Mouse (Mus musculus) brain, embryonic 14.5 days (tissue): ENCODE data around the gene Igfbp1. TPM values are rescaled to one million over a fixed set of nuclear protein-coding genes. Genes with fewer than 3 reads are reported as not detected.

Source experiments
- DNase-seq: peaks from one replicate; pipeline ENCODE4 v3.0.0-alpha.2; 2011; ENCODE audit warnings: low read depth
- CTCF ChIP-seq: fragments of 200-500 bp; IDR thresholded peaks from 2 replicates; pipeline ENCODE4 v1.5.1; 2012; ENCODE audit warnings: inconsistent platforms, mild to moderate bottlenecking, moderate library complexity, borderline replicate concordance; ENCODE audit not compliant: insufficient read depth, insufficient read length; ENCODE audit errors: extremely low read depth
- POLR2A ChIP-seq: fragments of 200-500 bp; IDR thresholded peaks from 2 replicates; pipeline ENCODE4 v1.6.1; 2012; ENCODE audit warnings: mild to moderate bottlenecking, inconsistent platforms, borderline replicate concordance; ENCODE audit not compliant: poor library complexity, insufficient read depth, insufficient read length, severe bottlenecking; ENCODE audit errors: extremely low read depth
- polyA plus RNA-seq: library from polyadenylated mRNA; depleted of rRNA; stranded (reverse); fragments of >200 nt; gene quantifications from 2 replicates; pipeline ENCODE4 v1.2.3, GENCODE M21; 2012

Igfbp1 gene
- polyA plus RNA-seq, 1 experiment, result 0.22 TPM

DNA sequence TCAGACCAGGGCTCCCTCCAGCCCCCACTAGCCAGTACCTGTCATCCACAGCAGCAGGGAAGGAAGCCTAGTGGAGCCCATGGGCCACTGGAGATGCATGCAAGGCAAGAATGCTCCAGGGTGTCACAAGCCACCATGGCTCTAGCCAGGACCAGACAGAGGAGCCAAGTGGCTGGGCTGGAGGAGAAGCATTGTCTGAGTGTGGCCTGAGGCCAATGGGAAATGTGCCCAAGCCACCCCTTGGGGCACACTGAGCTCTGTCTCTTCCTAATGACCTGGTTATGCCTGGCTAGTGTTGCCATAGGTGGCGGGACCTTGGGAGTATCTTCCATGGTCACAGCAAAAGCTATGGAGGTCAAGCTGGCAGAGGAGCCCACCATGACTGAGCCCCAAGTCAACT lies 27.9 kb upstream of the Igfbp1 start:
- no peak for TF ChIP-seq POLR2A
- TF ChIP-seq CTCF, result no peak

DNA sequence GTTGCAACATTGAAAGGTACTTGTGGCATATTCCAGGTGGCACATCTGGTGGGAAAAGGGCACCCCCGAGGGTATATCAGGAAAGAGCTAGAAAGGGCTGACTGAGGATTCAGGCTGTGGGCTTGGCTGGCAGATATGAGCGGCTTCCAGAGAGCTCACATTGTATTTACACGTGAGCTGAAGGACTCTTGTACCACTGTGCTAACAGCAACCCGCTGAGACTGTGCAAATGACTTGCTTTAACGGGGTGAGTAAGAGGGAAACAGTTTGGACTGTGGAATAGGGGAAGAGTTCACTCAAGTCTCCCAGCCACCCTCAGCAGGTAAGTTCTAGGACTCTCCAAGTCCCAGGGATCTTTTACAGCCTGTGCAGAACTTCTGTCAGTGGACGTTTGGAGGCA lies 23.9 kb upstream of the Igfbp1 start:
- no peak for DNase-seq
- no peak for TF ChIP-seq POLR2A
- no peak for TF ChIP-seq CTCF

More for the DNA sequence above, 27.9 kb upstream of the Igfbp1 start:
- no peak for DNase-seq

DNA sequence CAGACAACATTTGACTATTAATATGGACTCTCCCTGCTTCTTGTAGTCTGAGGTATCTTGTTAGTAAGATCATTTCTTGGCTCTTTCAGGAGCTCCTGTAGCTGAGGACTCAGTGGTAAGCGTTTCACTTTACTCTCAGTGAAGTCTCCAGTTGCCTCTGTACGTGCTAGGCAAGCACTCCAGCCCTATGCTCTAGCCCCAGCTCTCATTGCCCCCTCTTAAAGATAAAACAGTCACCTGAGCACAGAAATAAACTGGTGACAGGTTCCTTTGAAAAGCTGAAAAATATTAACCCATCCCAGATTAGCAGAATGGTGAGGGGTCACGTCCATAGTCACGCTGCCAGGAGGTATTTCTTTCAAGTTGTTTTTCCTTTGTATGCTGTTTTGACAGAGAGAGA lies 18.9 kb upstream of the Igfbp1 start:
- no peak for DNase-seq
- TF ChIP-seq CTCF (no peak), POLR2A (no peak)

DNA sequence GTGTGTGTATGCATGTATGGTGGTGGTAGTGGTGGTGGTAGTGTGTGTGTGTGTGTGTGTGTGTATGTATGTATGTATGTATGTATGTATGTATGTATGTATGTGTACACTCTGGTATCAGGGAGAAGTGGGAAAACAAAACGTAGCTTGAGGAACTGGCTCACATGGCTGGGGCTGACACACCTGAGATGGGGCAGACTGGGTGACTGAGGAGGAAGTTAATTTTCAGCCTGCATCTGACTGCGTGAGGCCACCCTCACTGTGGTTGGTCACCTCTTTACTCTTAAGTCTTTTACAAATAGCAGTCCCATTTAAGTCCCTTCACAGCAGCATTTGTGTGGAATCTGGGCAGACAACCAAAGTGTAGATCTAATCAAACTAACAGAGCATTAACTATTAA lies 18.3 kb upstream of the Igfbp1 start:
- DNase-seq, result no peak
- TF ChIP-seq CTCF, result no peak
- TF ChIP-seq POLR2A, result no peak

DNA sequence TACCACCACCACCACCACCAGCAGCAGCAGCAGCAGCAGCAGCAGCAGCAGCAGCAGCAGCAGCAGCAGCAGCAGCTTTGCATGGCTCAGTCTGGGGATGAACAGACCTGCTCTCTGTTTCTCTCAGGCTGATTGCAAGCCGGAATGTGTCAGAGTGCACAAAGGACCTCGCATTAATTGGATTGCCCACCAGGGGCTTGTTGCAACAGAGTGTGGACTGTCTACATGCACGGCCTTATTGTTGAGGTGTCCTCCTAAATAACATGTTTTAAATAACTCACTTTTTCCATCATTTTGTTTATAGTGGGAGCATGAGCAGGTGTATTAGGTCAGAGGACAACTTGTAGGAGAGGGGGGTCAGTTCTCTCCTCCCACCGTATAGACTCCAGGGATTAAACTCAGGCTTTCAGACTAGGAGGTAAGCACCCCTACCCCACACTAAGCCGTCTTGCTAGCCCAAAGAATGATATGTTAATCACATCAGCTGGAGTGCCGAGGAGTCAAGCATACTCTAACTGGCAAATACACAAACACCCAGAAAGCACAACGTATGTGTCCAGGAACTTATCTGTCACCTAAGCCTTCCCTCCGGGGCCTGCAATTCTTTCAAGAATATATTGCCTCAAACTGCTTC lies 15.1 kb upstream of the Igfbp1 start:
- DNase-seq, result peak; percentile 78
- TF ChIP-seq CTCF (peak; percentile 43; the same call in 1 of the 2 replicates), POLR2A (no peak)

DNA sequence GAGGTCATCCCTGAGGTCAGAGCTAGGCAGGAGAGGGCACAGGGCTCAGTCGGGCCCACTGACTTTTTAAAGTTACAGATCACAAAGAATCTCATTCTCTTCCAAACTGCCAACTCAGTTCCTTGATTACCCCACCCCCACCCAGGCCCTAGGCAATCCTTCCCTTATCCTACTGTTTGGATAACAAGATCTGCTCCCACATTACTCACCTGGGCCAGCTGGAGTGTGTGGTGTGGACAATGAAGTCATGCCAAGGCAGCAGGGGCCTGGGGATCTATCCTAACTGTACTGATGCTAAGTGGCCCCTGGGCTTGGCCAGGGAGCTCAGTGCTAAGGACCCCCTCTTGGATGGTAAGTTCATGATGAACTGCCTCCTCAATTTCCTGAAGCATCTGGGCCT lies 13.2 kb upstream of the Igfbp1 start:
- DNase-seq, result no peak
- TF ChIP-seq POLR2A (no peak), CTCF (no peak)

DNA sequence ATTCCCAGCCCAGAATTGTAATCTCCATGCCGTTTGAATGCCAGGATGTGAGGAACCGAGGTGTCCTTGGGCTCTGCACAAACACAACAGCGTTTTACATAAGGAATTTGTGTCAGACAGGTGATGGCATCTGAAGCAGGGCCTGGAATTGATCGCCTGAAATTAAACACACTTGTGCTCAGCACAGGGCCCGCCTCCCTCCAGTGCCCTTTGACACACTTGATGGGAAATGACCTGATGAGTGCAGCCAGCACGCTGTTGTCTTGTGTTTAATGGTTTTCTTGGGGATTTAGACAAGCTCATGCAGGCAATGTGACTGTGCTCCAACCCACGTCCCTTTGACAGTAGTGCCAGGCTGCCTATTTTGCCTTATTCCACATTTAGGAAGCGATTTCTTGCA lies 10.1 kb upstream of the Igfbp1 start:
- no peak for TF ChIP-seq POLR2A
- no peak for TF ChIP-seq CTCF
- no peak for DNase-seq

DNA sequence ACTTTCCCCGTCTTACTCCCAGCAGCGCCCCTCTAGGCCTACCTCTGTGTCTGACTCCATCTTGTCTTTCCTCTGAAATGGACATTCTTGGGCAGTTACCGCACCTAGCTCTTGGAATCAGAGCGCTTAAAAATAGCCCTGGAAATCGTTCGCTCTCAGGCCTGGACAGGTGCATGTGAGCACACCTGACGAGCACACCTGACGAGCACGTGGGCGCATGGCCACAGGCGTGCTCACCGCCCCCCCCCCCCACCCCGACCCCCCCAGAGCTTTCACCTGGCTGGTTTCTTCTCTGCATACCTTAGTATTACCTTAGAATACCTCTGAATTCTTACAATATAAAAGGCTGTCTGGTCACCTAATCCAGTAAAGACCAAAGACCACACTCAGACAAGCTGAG lies 9.1 kb upstream of the Igfbp1 start, which contains the start of gene Gm11985:
Gene Gm11985 (minus strand): TSS at position 101 of the 400 bp plus-strand sequence.
- TF ChIP-seq CTCF (no peak), POLR2A (no peak)
- DNase-seq, result no peak

DNA sequence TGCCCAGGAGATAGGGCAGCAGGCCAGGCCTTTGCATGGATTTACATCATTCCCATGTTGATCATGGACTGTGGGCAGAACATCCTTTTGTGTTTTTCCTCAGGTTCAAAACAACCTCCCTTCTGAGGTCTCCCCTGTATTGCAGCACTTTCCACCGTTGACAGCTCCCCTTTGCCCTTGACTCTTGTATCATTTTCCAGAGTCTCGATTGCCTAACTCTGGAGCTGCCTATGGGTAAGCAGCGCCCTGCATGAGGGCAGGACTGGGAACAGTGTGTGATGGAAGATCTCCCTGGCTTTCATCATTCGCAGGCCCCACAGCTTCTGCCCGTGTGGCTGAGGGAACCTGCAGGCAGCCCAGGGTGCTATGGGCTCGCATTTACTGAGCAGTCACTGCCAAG lies 4.9 kb upstream of the Igfbp1 start:
- no peak for DNase-seq
- TF ChIP-seq POLR2A (no peak), CTCF (no peak)

DNA sequence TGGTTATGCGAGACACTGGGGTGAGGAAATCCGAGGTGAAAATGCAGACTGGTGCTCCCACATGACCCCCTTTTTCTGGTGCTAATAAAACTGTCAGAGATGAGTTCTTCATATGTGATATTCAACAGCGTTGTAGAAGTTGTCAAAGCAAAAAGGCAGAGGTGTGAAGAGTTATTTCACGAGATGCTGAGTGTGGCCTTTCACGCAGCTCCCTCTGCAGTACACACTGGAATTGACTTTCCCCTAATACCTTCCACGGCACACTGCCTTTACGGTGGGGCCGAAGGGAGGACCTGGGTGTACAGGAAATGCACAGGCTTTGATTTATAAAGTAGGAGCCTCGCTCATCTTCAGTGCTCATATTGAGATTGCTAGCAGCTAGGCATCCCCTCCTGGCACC lies 4.4 kb upstream of the Igfbp1 start:
- TF ChIP-seq CTCF (no peak), POLR2A (no peak)
- peak; percentile 28 for DNase-seq

DNA sequence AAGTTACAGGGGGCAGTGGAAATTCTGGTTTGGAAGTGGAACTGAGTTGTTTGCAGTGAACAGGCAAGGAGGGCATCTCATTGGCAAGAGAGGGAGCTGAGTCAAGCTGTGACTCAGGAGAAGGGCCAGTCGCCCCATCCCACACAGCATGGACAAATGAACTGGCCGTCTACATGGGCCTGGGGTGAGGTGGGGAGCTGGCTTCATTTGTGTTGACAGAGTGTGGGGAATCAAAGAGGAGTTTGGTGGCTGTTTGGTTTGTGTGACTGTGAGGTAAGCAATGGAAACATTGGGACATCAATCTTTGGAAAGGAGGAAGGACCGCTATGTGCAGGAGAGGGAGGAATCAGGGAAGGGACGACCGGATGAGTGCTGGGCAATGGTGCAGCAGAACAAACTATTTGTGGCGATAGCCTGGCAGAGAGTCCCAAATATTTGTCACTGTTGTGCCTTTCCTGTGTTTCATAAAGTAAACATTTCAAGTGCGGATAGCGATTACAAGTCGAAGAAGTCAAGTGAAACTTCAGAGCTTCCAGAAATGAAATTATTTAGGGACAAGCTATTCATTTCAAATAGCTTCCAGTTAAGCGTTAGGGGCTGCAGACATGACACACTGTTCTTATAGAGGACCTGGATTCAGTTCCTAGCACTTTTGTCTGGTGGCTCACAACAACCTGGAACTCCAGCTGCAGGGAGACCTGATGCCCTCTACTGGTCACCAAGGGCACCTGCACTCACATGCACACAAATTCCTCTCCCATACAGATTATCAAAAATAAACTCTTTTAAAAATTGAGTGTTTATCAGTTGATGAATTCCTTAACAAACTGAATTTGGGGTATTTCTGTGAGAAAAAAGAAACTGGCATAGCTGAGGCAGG lies 2.9 kb upstream of the Igfbp1 start:
- no peak for DNase-seq
- TF ChIP-seq CTCF (peak; percentile 35; the same call in 1 of the 2 replicates), POLR2A (no peak)
